Mouse (Mus musculus) gastrocnemius, postnatal 4 days (tissue): Measurements from ENCODE around the gene Gbf1. TPM values are rescaled to one million over a fixed set of nuclear protein-coding genes. Genes with fewer than 3 reads are reported as not detected.
A peak's percentile ranks its signal among the peaks of the same experiment; 100 is the strongest.
"Not testable (repeated sequence)": the region's sequence is repeated elsewhere in the genome, so short reads cannot be mapped to it uniquely, and the experiment has no call there.

ENCODE experiments used
- DNase-seq, 2 experiments: peaks; one replicate each; pipeline ENCODE4 v3.0.0; 2021 to 2022; ENCODE audit warnings: low spot score in 2 of 2, mixed read lengths in 2 of 2
- total RNA-seq, 2 experiments: library from RNA; stranded (reverse); gene quantifications; 2 replicates each; pipeline ENCODE4 v1.2.3; 2021

Gene Gbf1
- total RNA-seq, 2 experiments from 2014 or later, result 76.4 to 86.9 TPM

GRCm38 (mm10) chr19:46141091-46141490 is 11.2 kb upstream of the Gbf1 start:
- peak in 1 of 2 experiments; percentile 42 for DNase-seq

DNA sequence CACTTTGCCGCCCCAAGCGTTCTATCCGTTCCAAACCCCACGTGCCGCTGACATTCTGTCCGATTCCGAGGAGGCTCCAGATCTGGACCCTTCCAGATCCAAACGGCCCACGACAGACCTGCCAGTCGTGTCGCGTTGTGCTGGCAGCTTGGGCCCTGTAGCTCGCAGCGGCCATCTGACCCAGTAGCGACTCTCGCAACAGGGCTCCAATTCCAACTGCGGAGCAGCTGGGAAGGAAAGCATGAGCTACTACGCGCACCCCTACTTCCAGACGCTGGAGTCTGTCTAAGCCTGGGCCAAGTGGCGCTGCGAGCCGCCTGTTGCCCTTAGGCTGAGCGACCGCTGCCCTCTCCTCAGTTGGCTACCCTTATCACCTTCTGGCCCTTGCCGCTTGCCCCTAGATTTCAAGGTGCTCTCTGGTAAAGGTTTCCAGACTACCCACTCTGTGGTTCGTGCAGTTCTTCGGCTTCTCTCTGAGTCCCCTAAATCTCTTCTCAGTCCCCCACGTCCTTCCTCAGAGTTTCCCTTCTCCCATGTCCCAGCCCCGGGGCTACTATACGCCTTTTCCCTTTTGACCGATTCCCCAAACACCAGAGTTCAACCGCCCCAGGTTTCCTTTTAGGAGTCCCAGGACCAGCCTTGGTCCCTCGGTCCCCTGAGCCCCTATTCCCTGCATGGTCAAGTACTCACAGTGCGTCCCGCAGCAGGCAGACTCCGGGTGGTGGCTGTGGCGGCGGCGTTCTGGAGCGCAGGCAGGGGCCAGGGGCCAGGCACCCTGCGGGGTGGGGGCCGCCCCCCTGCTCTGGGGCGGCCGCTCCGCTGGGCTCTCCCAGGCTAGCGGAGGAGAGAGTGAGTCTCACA is 4.6 kb upstream of the Gbf1 start, which contains the start of gene Pitx3:
TSS of gene Pitx3 (minus strand) at position 816 of the 861 bp plus-strand sequence.
- DNase-seq, result peak; percentile 27 to 47

- DNase-seq, result peak; percentile 78 to 91
These were observed 3.9 kb upstream of the Gbf1 start for GRCm38 (mm10) chr19:46148372-46148760.

GRCm38 (mm10) chr19:46149091-46149490 is 3.2 kb upstream of the Gbf1 start:
- DNase-seq, result no peak

DNA sequence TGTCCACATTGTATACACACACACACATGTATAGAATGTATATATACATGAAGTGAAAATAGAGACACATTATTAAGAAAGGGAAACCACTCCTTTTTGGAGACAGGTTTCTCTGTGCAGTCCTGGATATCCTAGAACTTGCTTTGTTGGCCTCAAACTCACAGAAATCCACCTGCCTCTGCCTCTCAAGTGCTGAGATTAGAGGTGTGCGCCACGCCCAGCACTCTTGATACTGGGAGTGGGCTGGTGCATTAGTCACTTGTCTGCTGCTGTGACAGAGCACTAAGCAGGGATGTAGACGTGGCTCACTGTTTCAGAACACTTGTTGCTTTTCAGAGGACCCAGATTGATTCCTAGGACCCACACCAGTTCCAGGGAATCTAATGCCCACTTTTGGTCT is 13.6 kb downstream of the Gbf1 start:
- no peak for DNase-seq

DNA sequence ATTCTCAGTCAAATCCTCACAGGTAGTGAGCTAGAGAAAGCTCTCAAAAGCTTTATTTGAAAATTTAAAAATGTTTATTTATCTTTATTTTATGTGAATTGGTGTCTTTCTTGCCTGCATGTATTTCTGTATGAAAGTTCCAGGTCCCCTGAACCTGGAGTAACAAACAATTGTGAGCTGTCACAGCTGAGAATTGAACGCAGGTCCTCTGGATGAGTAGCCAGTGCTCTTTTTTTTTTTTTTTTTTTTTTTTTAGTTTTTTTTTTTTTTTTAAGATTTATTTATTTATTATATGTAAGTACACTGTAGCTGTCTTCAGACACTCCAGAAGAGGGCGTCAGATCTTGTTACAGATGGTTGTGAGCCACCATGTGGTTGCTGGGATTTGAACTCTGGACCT is 14.9 kb downstream of the Gbf1 start:
- not testable (repeated sequence) for DNase-seq

DNA sequence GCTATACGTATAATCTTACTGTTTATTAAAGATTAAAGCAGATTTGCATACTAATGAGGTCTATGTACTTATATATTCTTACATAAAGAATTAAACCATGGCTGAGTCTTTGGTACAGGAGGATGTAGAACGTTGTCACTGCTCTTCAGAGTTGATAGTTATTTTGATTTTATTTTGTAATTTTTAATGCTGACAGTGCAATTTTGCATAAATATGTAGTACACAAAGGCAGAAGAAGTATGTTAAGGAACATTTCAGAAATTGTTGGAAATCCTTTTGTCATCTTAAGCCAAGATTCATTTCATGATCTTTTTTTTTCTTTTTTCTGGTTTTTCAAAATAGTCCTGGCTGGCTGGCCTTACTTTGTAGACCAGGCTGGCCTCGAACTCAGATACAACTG is 17.1 kb downstream of the Gbf1 start:
- no peak for DNase-seq

GRCm38 (mm10) chr19:46169913-46170312 is 17.6 kb downstream of the Gbf1 start:
- DNase-seq, result no peak

GRCm38 (mm10) chr19:46172541-46172940 is 20.2 kb downstream of the Gbf1 start:
- no peak for DNase-seq

DNA sequence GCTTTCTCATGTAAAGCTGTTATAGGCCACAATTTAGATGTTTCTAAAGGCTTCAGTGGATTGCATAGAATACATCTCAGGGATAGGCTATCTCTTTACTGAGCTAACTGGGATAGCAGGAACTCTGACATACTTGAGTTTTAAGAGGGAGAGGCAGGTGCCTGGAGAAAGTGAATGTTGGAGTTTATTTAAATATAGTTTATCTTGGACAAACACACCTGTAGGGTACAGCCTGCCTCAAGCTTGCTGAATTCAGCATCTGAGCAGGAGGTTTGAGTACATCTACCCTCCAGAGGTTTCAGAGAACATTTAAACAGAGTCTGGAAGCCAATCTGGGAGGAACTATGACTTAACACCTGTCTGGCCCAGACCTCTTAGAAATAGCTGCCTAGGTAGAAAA is 22.9 kb downstream of the Gbf1 start:
- no peak for DNase-seq

DNA sequence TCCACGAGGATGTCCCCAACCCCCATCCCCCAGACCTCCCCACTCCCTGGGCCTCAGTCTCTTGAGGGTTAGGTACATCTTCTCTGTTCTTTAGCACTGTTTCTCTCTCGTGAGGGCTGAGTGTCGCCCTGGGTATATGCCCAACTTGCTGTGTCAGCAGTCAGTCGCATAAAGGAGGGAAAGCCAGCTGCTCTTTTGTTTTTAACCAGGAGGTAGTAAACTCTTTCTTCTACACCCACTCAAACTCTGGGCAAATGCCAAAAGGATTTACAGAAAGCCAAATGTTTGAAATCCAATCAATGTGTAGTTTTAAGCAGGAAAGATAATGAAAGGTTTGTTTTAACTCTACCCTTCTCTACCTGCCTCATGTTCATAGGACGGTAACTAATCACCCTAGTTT is 24.7 kb downstream of the Gbf1 start:
- DNase-seq, result no peak

DNA sequence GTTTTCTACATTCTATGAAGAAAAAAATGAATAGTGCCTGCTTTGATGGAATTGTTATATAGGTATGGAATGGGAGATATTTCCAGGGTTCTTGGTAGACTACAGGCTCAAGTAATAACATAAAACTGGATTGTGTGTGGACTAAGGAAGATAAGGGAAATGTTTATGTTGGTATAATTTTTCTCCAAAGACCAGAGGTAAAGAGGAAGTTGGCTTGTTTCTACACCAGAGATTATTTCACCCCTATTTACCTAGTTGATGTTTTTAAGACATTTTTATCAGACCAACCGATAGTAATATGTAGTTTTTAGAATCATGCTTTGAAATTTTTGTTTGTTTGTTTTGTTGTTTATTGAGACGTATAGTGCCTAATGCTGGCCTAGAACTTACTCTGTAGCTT is 28.0 kb downstream of the Gbf1 start:
- no peak for DNase-seq

GRCm38 (mm10) chr19:46182241-46182640 is 29.9 kb downstream of the Gbf1 start:
- DNase-seq, result no peak

- DNase-seq, result peak in 1 of 2 experiments; percentile 50
These were observed 34.3 kb downstream of the Gbf1 start for GRCm38 (mm10) chr19:46186611-46187010.

GRCm38 (mm10) chr19:46187203-46187602 is 34.9 kb downstream of the Gbf1 start:
- DNase-seq, result no peak

GRCm38 (mm10) chr19:46198293-46198692 is 46.0 kb downstream of the Gbf1 start:
- DNase-seq, result no peak

DNA sequence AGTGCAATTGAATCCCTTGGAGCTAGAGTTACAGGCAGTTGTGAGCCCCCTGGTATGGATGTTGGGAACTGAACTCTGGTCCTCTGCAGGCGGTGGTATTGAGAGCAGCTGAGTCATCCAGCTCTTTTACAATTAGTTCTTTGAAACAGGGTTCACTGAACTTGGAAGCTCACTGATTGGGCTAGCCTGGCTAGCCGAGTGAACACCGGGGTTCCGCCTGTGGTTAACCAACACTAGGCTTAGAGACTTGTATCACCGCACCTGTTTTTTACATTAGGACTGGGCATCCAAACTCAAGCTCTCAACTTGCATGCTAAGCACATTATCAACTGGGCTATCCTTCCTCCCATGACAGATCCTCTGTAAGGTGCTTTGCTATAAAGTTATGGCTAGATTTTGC is 46.6 kb downstream of the Gbf1 start:
- no peak for DNase-seq

- DNase-seq, result no peak
These were observed 51.9 kb downstream of the Gbf1 start for GRCm38 (mm10) chr19:46204166-46204565.

DNA sequence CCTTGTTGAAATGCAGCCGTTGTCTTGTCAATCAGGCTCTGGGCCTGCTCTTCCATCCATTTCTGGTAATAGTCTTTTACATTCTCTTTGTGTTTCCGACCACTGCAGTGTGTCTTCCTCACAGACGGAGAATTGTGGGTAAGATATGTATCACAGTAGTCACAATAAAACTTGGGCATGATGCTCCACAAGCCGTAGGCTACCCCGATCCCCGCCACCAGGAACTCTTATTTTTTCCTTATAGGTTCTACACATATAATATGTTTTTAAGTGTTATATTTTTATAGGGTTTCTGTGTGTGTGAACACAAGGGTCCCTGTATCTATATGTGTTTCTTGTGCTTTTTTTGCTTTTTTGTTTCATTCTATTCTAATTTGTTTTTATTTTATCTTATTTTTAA is 53.4 kb downstream of the Gbf1 start:
- DNase-seq, result no peak

DNA sequence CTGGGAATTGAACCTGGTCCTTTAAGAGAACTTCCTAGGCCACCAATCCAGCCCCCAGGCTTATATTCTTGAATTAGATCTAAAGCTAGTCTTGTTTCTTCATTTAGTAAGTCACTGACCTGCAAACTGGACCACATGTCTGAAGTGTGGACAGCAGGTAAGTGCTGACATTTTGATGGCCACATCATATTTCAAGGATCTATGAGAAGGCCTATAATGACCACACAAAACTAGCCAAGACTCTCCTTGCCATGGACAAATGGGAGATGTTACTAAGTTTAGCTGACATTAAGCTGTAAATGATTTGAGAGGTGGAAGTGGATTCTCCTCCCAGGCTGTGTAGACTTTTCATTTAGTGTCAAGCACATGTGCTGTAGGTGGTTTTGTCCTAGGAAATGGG is 58.6 kb downstream of the Gbf1 start:
- DNase-seq, result no peak

DNA sequence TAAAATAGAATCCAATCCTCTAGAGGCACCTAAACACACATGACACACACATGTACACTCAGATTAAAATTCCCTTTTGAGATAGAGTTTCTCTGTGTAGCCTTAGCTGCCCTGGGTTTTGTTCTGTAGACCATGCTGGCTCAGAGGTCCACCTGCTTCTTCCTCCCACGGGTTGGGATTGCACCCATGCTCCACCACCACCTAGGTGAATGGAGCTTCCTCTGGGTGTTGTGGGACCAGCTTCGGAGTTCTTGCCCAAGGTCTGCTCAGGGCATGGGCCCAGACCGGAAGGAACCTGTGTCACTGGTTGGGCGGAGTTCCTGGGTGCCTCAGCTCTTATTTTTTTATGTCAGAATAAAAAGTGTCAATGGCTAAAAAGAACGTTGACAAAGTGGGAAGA is 62.2 kb downstream of the Gbf1 start:
- no peak for DNase-seq

GRCm38 (mm10) chr19:46215401-46215800 is 63.1 kb downstream of the Gbf1 start:
- DNase-seq, result no peak

- DNase-seq, result no peak
These were observed 64.4 kb downstream of the Gbf1 start for GRCm38 (mm10) chr19:46216716-46217115.
